Mouse (Mus musculus): ENCODE results near the gene Syap1. TPM values are rescaled to one million over a fixed set of nuclear protein-coding genes. Genes with fewer than 3 reads are reported as not detected.

Syap1 gene
- 29.2 and 29.6 TPM in 2 replicates for polyA plus RNA-seq (2012; rRNA removed)

GRCm38 (mm10) chrX:162887931-162888511, at the start of gene Syap1:
TSS of gene Syap1 (minus strand) at chrX:162888447.

GRCm38 (mm10) chrX:162900938-162901337, 12.7 kb upstream of the Syap1 start, which contains the start of gene Ctps2:
TSS of gene Ctps2 (plus strand) at chrX:162901238.

GRCm38 (mm10) chrX:162829203-162829708, 59.0 kb downstream of the Syap1 start, which contains the start of gene Txlng:
TSS of gene Txlng (minus strand) at chrX:162829454.

Other genes starting within 250 kb of the Syap1 start
- 10.2 and 11.7 TPM in 2 replicates for gene Reps2, start 244.8 kb downstream of the Syap1 start, polyA plus RNA-seq (2012; rRNA removed)
- 143 and 151 TPM in 2 replicates for gene Rbbp7, start 128.0 kb downstream of the Syap1 start, polyA plus RNA-seq (2012; rRNA removed)
- gene Txlng, start 59.0 kb downstream of the Syap1 start, polyA plus RNA-seq (2012; rRNA removed), result 11.4 and 12.0 TPM in 2 replicates
- gene Ctps2, start 12.8 kb upstream of the Syap1 start, polyA plus RNA-seq (2012; rRNA removed), result 90.2 and 96.3 TPM in 2 replicates
- gene S100g, start 76.2 kb upstream of the Syap1 start, polyA plus RNA-seq (2012; rRNA removed), result 0.25 TPM in 1 of 2 replicates, not detected in the other

Data from central nervous system, embryonic 18 days (tissue).